Comparison of ENCODE assay signal across 8 mouse cellular contexts in the genomic region with DNA sequence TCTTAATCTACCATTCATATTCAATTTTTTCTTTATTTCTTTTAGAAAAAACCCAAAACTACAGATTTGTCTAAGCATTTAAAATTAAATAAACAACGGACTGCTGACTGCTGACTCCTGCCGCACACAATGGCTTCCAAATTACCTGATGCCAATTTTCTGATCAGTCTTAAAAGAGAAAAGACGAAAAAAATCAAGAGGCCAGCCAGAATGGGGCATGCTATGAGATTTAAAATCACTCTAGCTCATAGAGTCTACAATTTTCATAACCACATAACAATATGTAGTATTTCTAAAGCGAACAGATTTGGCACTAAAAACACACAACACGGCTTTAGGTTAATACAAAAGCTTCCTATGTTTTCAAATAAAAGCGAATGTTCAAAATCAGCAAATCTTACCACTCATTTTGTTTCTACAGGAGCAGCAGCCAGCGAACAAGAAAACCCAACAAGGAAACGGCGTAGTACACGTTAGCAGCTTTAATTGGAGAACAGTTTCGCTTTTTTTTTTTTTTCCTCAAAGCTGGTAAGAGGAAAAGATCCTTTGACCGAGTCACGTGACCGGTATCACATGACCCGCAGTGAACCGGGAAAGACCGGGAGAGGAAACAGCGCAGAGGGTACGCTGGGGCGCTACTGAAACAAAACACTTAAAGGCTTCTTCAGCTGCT.
DNase-seq lines count a peak whose midpoint lies in the region; ATAC-seq and TF ChIP-seq lines count a peak whose summit lies in the region.

No protein-coding gene starts in this region.

- peak overlapping the region; percentile 47 for H3K4me2 ChIP-seq in embryonic facial prominence, embryonic 11.5 days (ENCODE audit: low read depth, low read length)
- H3K4me2 ChIP-seq in intestine, postnatal 0 days (replicated peaks; ENCODE audit: low read depth), result peak overlapping the region; percentile 70

- no peaks in the 10 kb centered on the region for H3K36me3 ChIP-seq in embryonic facial prominence, embryonic 11.5 days (replicated peaks; ENCODE audit: control insufficient read depth, insufficient read depth, low read depth, low read length)
- H3K36me3 ChIP-seq in intestine, postnatal 0 days (ENCODE audit: control insufficient read depth, insufficient read depth), result no peaks in the 10 kb centered on the region
- peaks cover 8% of the 10 kb centered on the region for H3K36me3 ChIP-seq in midbrain, embryonic 10.5 days

- DNase-seq in adrenal gland, postnatal 25 days, result peak; percentile 88
- DNase-seq in embryonic facial prominence, embryonic 11.5 days (ENCODE audit: low spot score), result peak; percentile 97
- peak; percentile 85 to 87 for DNase-seq in left cerebral cortex, postnatal 36 days (ENCODE audit: low spot score in 2 of 2)
- peak; percentile 90 for DNase-seq in midbrain, embryonic 10.5 days (ENCODE audit: low spot score)
- peak; percentile 79 to 87 for DNase-seq in right cerebral cortex, postnatal 36 days (ENCODE audit: low spot score in 2 of 2)
- DNase-seq in urinary bladder, postnatal 4 days (ENCODE audit: low spot score in 2 of 2), result peak; percentile 76 to 90

- WGBS in embryonic facial prominence, embryonic 11.5 days, result 4% methylated on average over 20 of the region's 20 CpGs
- WGBS in intestine, postnatal 0 days, result 1% methylated on average over 20 of the region's 20 CpGs
- 4% methylated on average over 20 of the region's 20 CpGs for WGBS in midbrain, embryonic 10.5 days

- peak overlapping the region; percentile 43 for H3K4me3 ChIP-seq in embryonic facial prominence, embryonic 11.5 days (ENCODE audit: low read depth, low read length)
- peak overlapping the region; percentile 63 for H3K4me3 ChIP-seq in intestine, postnatal 0 days (ENCODE audit: low read depth, low read length)
- H3K4me3 ChIP-seq in midbrain, embryonic 10.5 days, result peak overlapping the region; percentile 63

- no peaks in the 10 kb centered on the region for H3K4me1 ChIP-seq in embryonic facial prominence, embryonic 11.5 days (ENCODE audit: control insufficient read depth, insufficient read depth, low read length)
- no peaks in the 10 kb centered on the region for H3K4me1 ChIP-seq in intestine, postnatal 0 days (replicated peaks; ENCODE audit: control insufficient read depth, insufficient read depth, low read length)
- peaks cover 18% of the 10 kb centered on the region for H3K4me1 ChIP-seq in midbrain, embryonic 10.5 days

- H3K27me3 ChIP-seq in embryonic facial prominence, embryonic 11.5 days (ENCODE audit: control insufficient read depth, insufficient read depth, low read length), result no peaks in the 10 kb centered on the region
- no peaks in the 10 kb centered on the region for H3K27me3 ChIP-seq in intestine, postnatal 0 days (replicated peaks; ENCODE audit: control insufficient read depth, insufficient read depth, low read length)
- H3K27me3 ChIP-seq in midbrain, embryonic 10.5 days (ENCODE audit: low read depth, poor library complexity, severe bottlenecking), result no peaks in the 10 kb centered on the region

- peak; percentile 93 for ATAC-seq in embryonic facial prominence, embryonic 11.5 days (replicated peaks; ENCODE audit: insufficient number of reproducible peaks, low FRiP score, low TSS enrichment, low read depth)
- ATAC-seq in granulocyte monocyte progenitor cell, adult 5-6 weeks (replicated peaks; ENCODE audit: poor library complexity, severe bottlenecking), result peak; percentile 69
- peak; percentile 87 for ATAC-seq in intestine, postnatal 0 days

- H3K9me3 ChIP-seq in embryonic facial prominence, embryonic 11.5 days (replicated peaks; ENCODE audit: control insufficient read depth, low read length), result no peaks in the 10 kb centered on the region
- no peaks in the 10 kb centered on the region for H3K9me3 ChIP-seq in intestine, postnatal 0 days (ENCODE audit: control insufficient read depth)
- H3K9me3 ChIP-seq in midbrain, embryonic 10.5 days (replicated peaks), result no peaks in the 10 kb centered on the region

- intact Hi-C loops in left cerebral cortex, postnatal 36 days (cut with DNase I), result loop anchor here (5.0 kb wide), 1 partner anchor 105 kb away; no protein-coding TSS in a partner anchor

- peak overlapping the region; percentile 69 for H3K9ac ChIP-seq in embryonic facial prominence, embryonic 11.5 days (replicated peaks; ENCODE audit: low read length)
- peak overlapping the region; percentile 27 for H3K9ac ChIP-seq in intestine, postnatal 0 days (ENCODE audit: low read depth, low read length)

- TF ChIP-seq CTCF in intestine, postnatal 0 days (IDR thresholded peaks at IDR 0.05; ENCODE audit: low read depth), result no peak

- peak overlapping the region; percentile 59 for H3K27ac ChIP-seq in embryonic facial prominence, embryonic 11.5 days (replicated peaks; ENCODE audit: low read depth, low read length)
- peak overlapping the region; percentile 71 for H3K27ac ChIP-seq in intestine, postnatal 0 days (ENCODE audit: low read depth, low read length)
- peak overlapping the region; percentile 89 for H3K27ac ChIP-seq in midbrain, embryonic 10.5 days (replicated peaks)

Comparison
In these comparisons a context has a peak if more than half of its experiments do, and no peak if none do; other contexts are left out.
1. Peak in every context shown above with its lines: DNase-seq, ATAC-seq, H3K4me3 ChIP-seq and H3K27ac ChIP-seq.